Mouse (Mus musculus): ENCODE measurements at regions not wholly inside any gene's neighbourhood (a gene's known extent, or its start where the extent isn't known, plus 50 kb on each side); places are given as distances from the start of the nearest gene placed in this dataset.

- Histone ChIP-seq H3K9ac (replicated peaks) (no peak overlapping the region), H3K36me3 (no peaks in the 10 kb centered on the region), H3K4me1 (replicated peaks) (peaks cover 4% of the 10 kb centered on the region; the same call in 1 of the 2 replicates), H3K4me2 (replicated peaks) (no peak overlapping the region), H3K4me3 (replicated peaks) (no peak overlapping the region), H3K27me3 (peaks cover 39% of the 10 kb centered on the region), H3K27ac (no peak overlapping the region), H3K9me3 (no peaks in the 10 kb centered on the region)
- ATAC-seq = peak; percentile 89
- WGBS = 9% methylated on average over 11 of the region's 11 CpGs
Measured at GRCm38 (mm10) chr5:101020784-101021183, 175.3 kb downstream of the Gpat3 start.

GRCm38 (mm10) chr5:101013844-101014243 is 168.3 kb downstream of the Gpat3 start:
- no peaks in the 10 kb centered on the region for H3K4me1 ChIP-seq (replicated peaks)
- H3K36me3 ChIP-seq = no peaks in the 10 kb centered on the region
- peaks cover 8% of the 10 kb centered on the region for H3K27me3 ChIP-seq
- WGBS = 70% methylated on average over 5 of the region's 5 CpGs
- no peak for ATAC-seq
- H3K4me2 ChIP-seq (replicated peaks) = no peak overlapping the region
- H3K9me3 ChIP-seq = no peaks in the 10 kb centered on the region
- H3K27ac ChIP-seq = no peak overlapping the region
- H3K4me3 ChIP-seq (replicated peaks) = no peak overlapping the region
- no peak overlapping the region for H3K9ac ChIP-seq (replicated peaks)

- Histone ChIP-seq H3K4me3 (replicated peaks) (no peak overlapping the region), H3K9ac (replicated peaks) (no peak overlapping the region), H3K9me3 (no peaks in the 10 kb centered on the region), H3K27me3 (no peaks in the 10 kb centered on the region), H3K36me3 (no peaks in the 10 kb centered on the region), H3K27ac (no peak overlapping the region), H3K4me2 (replicated peaks) (no peak overlapping the region), H3K4me1 (replicated peaks) (no peaks in the 10 kb centered on the region)
- 72% methylated on average over 3 of the region's 3 CpGs for WGBS
- no peak for ATAC-seq
Measured at GRCm38 (mm10) chr5:101005216-101005615, 159.7 kb downstream of the Gpat3 start.

- no peaks in the 10 kb centered on the region for H3K9me3 ChIP-seq
- no peaks in the 10 kb centered on the region for H3K36me3 ChIP-seq
- no peak overlapping the region for H3K9ac ChIP-seq (replicated peaks)
- ATAC-seq = no peak
- H3K27ac ChIP-seq = no peak overlapping the region
- 94% methylated on average over 6 of the region's 6 CpGs for WGBS
- no peaks in the 10 kb centered on the region for H3K27me3 ChIP-seq
- H3K4me1 ChIP-seq (replicated peaks) = no peaks in the 10 kb centered on the region
- no peak overlapping the region for H3K4me2 ChIP-seq (replicated peaks)
- no peak overlapping the region for H3K4me3 ChIP-seq (replicated peaks)
Measured at GRCm38 (mm10) chr5:101000436-101000835, 154.9 kb downstream of the Gpat3 start.

GRCm38 (mm10) chr5:100992365-100992764 is 146.9 kb downstream of the Gpat3 start:
- no peaks in the 10 kb centered on the region for H3K36me3 ChIP-seq
- H3K4me1 ChIP-seq (replicated peaks) = no peaks in the 10 kb centered on the region
- no peak overlapping the region for H3K9ac ChIP-seq (replicated peaks)
- ATAC-seq = no peak
- H3K4me3 ChIP-seq (replicated peaks) = no peak overlapping the region
- 81% methylated on average over 2 of the region's 2 CpGs for WGBS
- no peak overlapping the region for H3K27ac ChIP-seq
- no peaks in the 10 kb centered on the region for H3K27me3 ChIP-seq
- no peak overlapping the region for H3K4me2 ChIP-seq (replicated peaks)
- H3K9me3 ChIP-seq = no peaks in the 10 kb centered on the region

- no peaks in the 10 kb centered on the region for H3K27me3 ChIP-seq
- 16% methylated on average over 5 of the region's 5 CpGs for WGBS
- no peak overlapping the region for H3K4me3 ChIP-seq (replicated peaks)
- H3K9me3 ChIP-seq = no peaks in the 10 kb centered on the region
- no peaks in the 10 kb centered on the region for H3K36me3 ChIP-seq
- ATAC-seq = no peak
- no peaks in the 10 kb centered on the region for H3K4me1 ChIP-seq (replicated peaks)
- H3K4me2 ChIP-seq (replicated peaks) = no peak overlapping the region
- no peak overlapping the region for H3K27ac ChIP-seq
- H3K9ac ChIP-seq (replicated peaks) = no peak overlapping the region
Measured at GRCm38 (mm10) chr5:100991626-100992025, 146.1 kb downstream of the Gpat3 start.

- 44% methylated on average over 10 of the region's 10 CpGs for WGBS
- H3K4me3 ChIP-seq (replicated peaks) = no peak overlapping the region
- H3K9ac ChIP-seq (replicated peaks) = no peak overlapping the region
- no peak for ATAC-seq
- no peaks in the 10 kb centered on the region for H3K9me3 ChIP-seq
- peaks cover 10% of the 10 kb centered on the region for H3K4me1 ChIP-seq (replicated peaks)
- H3K27me3 ChIP-seq = no peaks in the 10 kb centered on the region
- peak overlapping the region; percentile 41 for H3K27ac ChIP-seq
- H3K36me3 ChIP-seq = no peaks in the 10 kb centered on the region
- peak overlapping the region; percentile 8; the same call in 1 of the 2 replicates for H3K4me2 ChIP-seq (replicated peaks)
Measured at GRCm38 (mm10) chr5:100982573-100982936, 137.0 kb downstream of the Gpat3 start.

GRCm38 (mm10) chr5:100981849-100982572 is 136.5 kb downstream of the Gpat3 start:
- H3K4me3 ChIP-seq (replicated peaks) = no peak overlapping the region

GRCm38 (mm10) chr5:100976736-100977135 is 131.2 kb downstream of the Gpat3 start:
- 40% methylated on average over 2 of the region's 2 CpGs for WGBS
- no peak for ATAC-seq
- H3K4me2 ChIP-seq (replicated peaks) = no peak overlapping the region
- H3K36me3 ChIP-seq = no peaks in the 10 kb centered on the region
- no peaks in the 10 kb centered on the region for H3K9me3 ChIP-seq
- H3K9ac ChIP-seq (replicated peaks) = no peak overlapping the region
- H3K27ac ChIP-seq = no peak overlapping the region
- no peaks in the 10 kb centered on the region for H3K27me3 ChIP-seq
- H3K4me1 ChIP-seq (replicated peaks) = no peaks in the 10 kb centered on the region
- H3K4me3 ChIP-seq (replicated peaks) = no peak overlapping the region

More at GRCm38 (mm10) chr5:100981849-100982572, 136.5 kb downstream of the Gpat3 start:
- no peak overlapping the region for H3K9ac ChIP-seq (replicated peaks)
- ATAC-seq = no peak
- H3K27ac ChIP-seq = peak overlapping the region; percentile 41
- H3K4me1 ChIP-seq (replicated peaks) = peaks cover 10% of the 10 kb centered on the region
- WGBS = 59% methylated on average over 18 of the region's 18 CpGs
- no peaks in the 10 kb centered on the region for H3K36me3 ChIP-seq
- no peaks in the 10 kb centered on the region for H3K27me3 ChIP-seq
- no peaks in the 10 kb centered on the region for H3K9me3 ChIP-seq
- H3K4me2 ChIP-seq (replicated peaks) = peak overlapping the region; percentile 8; the same call in 1 of the 2 replicates

GRCm38 (mm10) chr5:100951210-100951609 is 105.7 kb downstream of the Gpat3 start:
- no peak overlapping the region for H3K27ac ChIP-seq
- H3K9me3 ChIP-seq = no peaks in the 10 kb centered on the region
- ATAC-seq = no peak
- no peak overlapping the region for H3K4me2 ChIP-seq (replicated peaks)
- WGBS = 46% methylated on average over 15 of the region's 15 CpGs
- H3K9ac ChIP-seq (replicated peaks) = no peak overlapping the region
- no peak overlapping the region for H3K4me3 ChIP-seq (replicated peaks)
- H3K27me3 ChIP-seq = no peaks in the 10 kb centered on the region
- no peaks in the 10 kb centered on the region for H3K4me1 ChIP-seq (replicated peaks)
- no peaks in the 10 kb centered on the region for H3K36me3 ChIP-seq

All from midbrain, embryonic 13.5 days (tissue).